Mouse (Mus musculus): ENCODE measurements around the gene Tgm5. TPM values are rescaled to one million over a fixed set of nuclear protein-coding genes. Genes with fewer than 3 reads are reported as not detected.
"Not testable (repeated sequence)": the region's sequence is repeated elsewhere in the genome, so short reads cannot be mapped to it uniquely, and the experiment has no call there.

Tgm5 gene
- polyA plus RNA-seq, 1 experiment from 2014 or later = not detected

GRCm38 (mm10) chr2:121038851-121039250 lies 46.8 kb downstream of the Tgm5 start:
- not testable (repeated sequence) for H3K4me2 ChIP-seq; H3K27ac ChIP-seq; H3K27me3 ChIP-seq; ATAC-seq (ENCODE audit: insufficient number of reproducible peaks, insufficient read depth, low FRiP score, low TSS enrichment, low read depth); H3K36me3 ChIP-seq; H3K4me1 ChIP-seq; H3K9ac ChIP-seq; H3K9me3 ChIP-seq; H3K4me3 ChIP-seq
- WGBS = 97% methylated on average over 1 of the region's 1 CpGs

GRCm38 (mm10) chr2:121036733-121037341 lies 48.8 kb downstream of the Tgm5 start, which contains the start of gene Epb42:
Gene Epb42, minus strand, starts transcription at chr2:121037072.
- H3K9ac ChIP-seq = no peak within 1 kb of the TSS
- no peaks in the 10 kb centered on the region for H3K4me1 ChIP-seq
- no peaks in the 10 kb centered on the region for H3K36me3 ChIP-seq
- H3K27ac ChIP-seq = no peak within 1 kb of the TSS
- H3K4me3 ChIP-seq = no peak within 1 kb of the TSS
- 56% methylated on average over 5 of the region's 5 CpGs for WGBS
- no peaks in the 10 kb centered on the region for H3K9me3 ChIP-seq
- H3K4me2 ChIP-seq = no peak within 1 kb of the TSS
- no peaks in the 10 kb centered on the region for H3K27me3 ChIP-seq
- no peak for ATAC-seq (ENCODE audit: insufficient number of reproducible peaks, insufficient read depth, low FRiP score, low TSS enrichment, low read depth)

GRCm38 (mm10) chr2:121022918-121023317 lies 62.7 kb downstream of the Tgm5 start:
- no peaks in the 10 kb centered on the region for H3K9me3 ChIP-seq
- no peak overlapping the region for H3K4me2 ChIP-seq
- WGBS = 72% methylated on average over 5 of the region's 5 CpGs
- no peak for ATAC-seq (ENCODE audit: insufficient number of reproducible peaks, insufficient read depth, low FRiP score, low TSS enrichment, low read depth)
- no peak overlapping the region for H3K27ac ChIP-seq
- H3K27me3 ChIP-seq = no peaks in the 10 kb centered on the region; the same call in 1 of the 2 replicates
- no peaks in the 10 kb centered on the region for H3K4me1 ChIP-seq
- no peak overlapping the region for H3K4me3 ChIP-seq
- H3K36me3 ChIP-seq = peaks cover 1% of the 10 kb centered on the region
- no peak overlapping the region for H3K9ac ChIP-seq

- no peaks in the 10 kb centered on the region for H3K9me3 ChIP-seq
- peaks cover 41% of the 10 kb centered on the region for H3K36me3 ChIP-seq
- H3K27me3 ChIP-seq = no peaks in the 10 kb centered on the region
- 98% methylated on average over 1 of the region's 1 CpGs for WGBS
- H3K4me1 ChIP-seq = no peaks in the 10 kb centered on the region
- H3K4me3 ChIP-seq = no peak overlapping the region
- no peak overlapping the region for H3K27ac ChIP-seq
- no peak overlapping the region for H3K4me2 ChIP-seq
- no peak for ATAC-seq (ENCODE audit: insufficient number of reproducible peaks, insufficient read depth, low FRiP score, low TSS enrichment, low read depth)
- H3K9ac ChIP-seq = no peak overlapping the region
These were observed 68.5 kb downstream of the Tgm5 start for GRCm38 (mm10) chr2:121017151-121017550.

- Histone ChIP-seq H3K4me3 (no peak overlapping the region), H3K4me1 (no peaks in the 10 kb centered on the region), H3K4me2 (no peak overlapping the region), H3K9me3 (no peaks in the 10 kb centered on the region), H3K27ac (no peak overlapping the region), H3K9ac (no peak overlapping the region), H3K36me3 (peaks cover 48% of the 10 kb centered on the region), H3K27me3 (no peaks in the 10 kb centered on the region)
- ATAC-seq (ENCODE audit: insufficient number of reproducible peaks, insufficient read depth, low FRiP score, low TSS enrichment, low read depth) = no peak
- WGBS = 85% methylated on average over 9 of the region's 9 CpGs
These were observed 69.4 kb downstream of the Tgm5 start for GRCm38 (mm10) chr2:121016226-121016625.

- Histone ChIP-seq H3K4me1 (no peaks in the 10 kb centered on the region), H3K27ac (no peak overlapping the region), H3K9ac (no peak overlapping the region), H3K9me3 (no peaks in the 10 kb centered on the region), H3K27me3 (no peaks in the 10 kb centered on the region), H3K4me3 (no peak overlapping the region), H3K36me3 (peaks cover 48% of the 10 kb centered on the region), H3K4me2 (no peak overlapping the region)
- WGBS = 78% methylated on average over 2 of the region's 2 CpGs
- ATAC-seq (ENCODE audit: insufficient number of reproducible peaks, insufficient read depth, low FRiP score, low TSS enrichment, low read depth) = no peak
These were observed 70.1 kb downstream of the Tgm5 start for GRCm38 (mm10) chr2:121015507-121015906.

- no peak overlapping the region for H3K4me3 ChIP-seq
- no peaks in the 10 kb centered on the region for H3K27me3 ChIP-seq
- H3K27ac ChIP-seq = no peak overlapping the region
- peaks cover 44% of the 10 kb centered on the region for H3K36me3 ChIP-seq
- ATAC-seq (ENCODE audit: insufficient number of reproducible peaks, insufficient read depth, low FRiP score, low TSS enrichment, low read depth) = no peak
- WGBS = 90% methylated on average over 9 of the region's 9 CpGs
- peaks cover 10% of the 10 kb centered on the region for H3K4me1 ChIP-seq
- no peak overlapping the region for H3K4me2 ChIP-seq
- H3K9ac ChIP-seq = no peak overlapping the region
- H3K9me3 ChIP-seq = no peaks in the 10 kb centered on the region
These were observed 73.0 kb downstream of the Tgm5 start for GRCm38 (mm10) chr2:121012676-121013075.

- ATAC-seq (ENCODE audit: insufficient number of reproducible peaks, insufficient read depth, low FRiP score, low TSS enrichment, low read depth) = no peak
- peaks cover 10% of the 10 kb centered on the region for H3K4me1 ChIP-seq
- WGBS = 26% methylated on average over 5 of the region's 5 CpGs
These were observed 76.5 kb downstream of the Tgm5 start for GRCm38 (mm10) chr2:121009071-121009677.

GRCm38 (mm10) chr2:121008664-121009007 lies 77.0 kb downstream of the Tgm5 start:
- Histone ChIP-seq H3K36me3 (peaks cover 17% of the 10 kb centered on the region), H3K9me3 (no peaks in the 10 kb centered on the region), H3K4me3 (peak overlapping the region; percentile 81), H3K4me2 (peak overlapping the region; percentile 78), H3K27ac (peak overlapping the region; percentile 44; the same call in 1 of the 2 replicates), H3K9ac (peak overlapping the region; percentile 83), H3K27me3 (no peaks in the 10 kb centered on the region), H3K4me1 (peaks cover 10% of the 10 kb centered on the region)
- ATAC-seq (ENCODE audit: insufficient number of reproducible peaks, insufficient read depth, low FRiP score, low TSS enrichment, low read depth) = no peak
- WGBS = 1% methylated on average over 12 of the region's 12 CpGs

More at GRCm38 (mm10) chr2:121009071-121009677, 76.5 kb downstream of the Tgm5 start:
- Histone ChIP-seq H3K27me3 (no peaks in the 10 kb centered on the region), H3K9me3 (no peaks in the 10 kb centered on the region), H3K36me3 (peaks cover 19% of the 10 kb centered on the region), H3K4me3 (peak overlapping the region; percentile 81), H3K4me2 (peak overlapping the region; percentile 78), H3K27ac (no peak overlapping the region), H3K9ac (peak overlapping the region; percentile 83)

- Histone ChIP-seq H3K4me1 (peaks cover 10% of the 10 kb centered on the region), H3K4me3 (peak within 1 kb of the TSS; percentile 81), H3K4me2 (peak within 1 kb of the TSS; percentile 78), H3K36me3 (peaks cover 15% of the 10 kb centered on the region), H3K27ac (peak within 1 kb of the TSS; percentile 44; the same call in 1 of the 2 replicates), H3K9ac (peak within 1 kb of the TSS; percentile 83), H3K9me3 (no peaks in the 10 kb centered on the region), H3K27me3 (no peaks in the 10 kb centered on the region)
- ATAC-seq (ENCODE audit: insufficient number of reproducible peaks, insufficient read depth, low FRiP score, low TSS enrichment, low read depth) = peak; percentile 89
- WGBS = 2% methylated on average over 34 of the region's 34 CpGs
These were observed 77.5 kb downstream of the Tgm5 start, which contains the start of gene Ccndbp1 for GRCm38 (mm10) chr2:121007925-121008663. Gene Ccndbp1, plus strand, starts transcription at chr2:121008403.

- Histone ChIP-seq H3K4me2 (no peak overlapping the region), H3K4me3 (no peak overlapping the region), H3K36me3 (peaks cover 5% of the 10 kb centered on the region), H3K4me1 (peaks cover 10% of the 10 kb centered on the region), H3K9ac (no peak overlapping the region), H3K27me3 (no peaks in the 10 kb centered on the region), H3K9me3 (no peaks in the 10 kb centered on the region), H3K27ac (no peak overlapping the region)
- no peak for ATAC-seq (ENCODE audit: insufficient number of reproducible peaks, insufficient read depth, low FRiP score, low TSS enrichment, low read depth)
- WGBS = 94% methylated on average over 1 of the region's 1 CpGs
These were observed 78.7 kb downstream of the Tgm5 start for GRCm38 (mm10) chr2:121006986-121007385.
